Comparison of ENCODE assay signal across 28 mouse cellular contexts in genomic region chr10:111409497-111409896, GRCm38 (mm10).
DNase-seq lines count a peak whose midpoint lies in the region; ATAC-seq and TF ChIP-seq lines count a peak whose summit lies in the region.
"Had no signal": no experiment of that assay in that cellular context is flagged by ENCODE, and none has a peak within 500 bp of the region (broad histone marks: within the 10 kb centered on the region; RNA-seq: fewer than 3 reads in every experiment).

No protein-coding gene starts in this region.

- no peaks in the 10 kb centered on the region for H3K9me3 ChIP-seq in lung, embryonic 15.5 days
- no peaks in the 10 kb centered on the region; the same call in none of the 2 replicates for H3K9me3 ChIP-seq in ES-Bruce4 (replicated peaks; ENCODE audit: control insufficient read depth, insufficient read depth, low read length, poor library complexity, severe bottlenecking)
- H3K9me3 ChIP-seq: embryonic facial prominence, embryonic 13.5 days; embryonic facial prominence, embryonic 15.5 days; forebrain, embryonic 10.5 days; forebrain, embryonic 12.5 days had no signal

- no peak for TF ChIP-seq POLR2A in lung, adult 2 months (IDR thresholded peaks at IDR 0.05; ENCODE audit: borderline replicate concordance, extremely low read depth, low read depth, low read length)
- TF ChIP-seq POLR2A in ES-Bruce4 (IDR thresholded peaks at IDR 0.05; ENCODE audit: insufficient read depth, low read length): no peak

- no peaks in the 10 kb centered on the region for H3K27me3 ChIP-seq in lung, embryonic 15.5 days
- H3K27me3 ChIP-seq in ES-Bruce4 (ENCODE audit: control insufficient read depth, insufficient read depth, low read length, poor library complexity, severe bottlenecking): no peaks in the 10 kb centered on the region
- H3K27me3 ChIP-seq: CH12.LX; embryonic facial prominence, embryonic 13.5 days; embryonic facial prominence, embryonic 15.5 days; forebrain, embryonic 12.5 days; Patski had no signal

- 77% methylated on average over 5 of the region's 5 CpGs for WGBS in lung, embryonic 15.5 days
- WGBS in lung, adult 2 months: 78% methylated on average over 5 of the region's 5 CpGs

- no peak overlapping the region for H3K4me3 ChIP-seq in lung, embryonic 15.5 days
- H3K4me3 ChIP-seq in lung, adult 2 months (replicated peaks; ENCODE audit: extremely low read depth, low read depth, low read length): no peak overlapping the region
- no peak overlapping the region for H3K4me3 ChIP-seq in ES-Bruce4 (ENCODE audit: low read depth, low read length)
- H3K4me3 ChIP-seq: embryonic facial prominence, embryonic 13.5 days; embryonic facial prominence, embryonic 15.5 days; erythroblast, embryonic 14.5 days; forebrain, embryonic 10.5 days; forebrain, embryonic 12.5 days had no signal

- H3K36me3 ChIP-seq in lung, embryonic 15.5 days: no peaks in the 10 kb centered on the region
- H3K36me3 ChIP-seq in ES-Bruce4 (ENCODE audit: control insufficient read depth, insufficient read depth, low read length, poor library complexity, severe bottlenecking): no peaks in the 10 kb centered on the region
- H3K36me3 ChIP-seq: embryonic facial prominence, embryonic 13.5 days; embryonic facial prominence, embryonic 15.5 days; forebrain, embryonic 10.5 days; forebrain, embryonic 12.5 days; G1E had no signal

- no peak overlapping the region for H3K9ac ChIP-seq in lung, embryonic 15.5 days
- H3K9ac ChIP-seq in ES-Bruce4 (ENCODE audit: low read depth, poor library complexity, severe bottlenecking): no peak overlapping the region
- H3K9ac ChIP-seq: embryonic facial prominence, embryonic 13.5 days; embryonic facial prominence, embryonic 15.5 days; forebrain, embryonic 12.5 days had no signal

- DNase-seq in lung, adult 2 months: no peak
- peak; percentile 69 for DNase-seq in R1 (ENCODE audit: low read depth, low spot score)
- no peak for DNase-seq in kidney, adult 11 months
- no peak for DNase-seq in right cerebral cortex, postnatal 36 days (ENCODE audit: low spot score in 2 of 2)
- DNase-seq: adrenal gland, adult 8-10 months; adrenal gland, postnatal 14 days; adrenal gland, postnatal 36 days; B cell, adult 2 months; cerebellum, adult 11-12 months; cerebellum, adult 2 months; cerebellum, adult 9-10 months; cerebellum, postnatal 14 days; cerebellum, postnatal 36 days; embryo, embryonic 11 days had no signal

- H3K4me2 ChIP-seq in lung, embryonic 15.5 days: no peak overlapping the region
- H3K4me2 ChIP-seq: embryonic facial prominence, embryonic 13.5 days; embryonic facial prominence, embryonic 15.5 days; forebrain, embryonic 12.5 days had no signal

- H3K27ac ChIP-seq in lung, embryonic 15.5 days: peak overlapping the region; percentile 5; the same call in 1 of the 2 replicates
- H3K27ac ChIP-seq in ES-Bruce4 (ENCODE audit: insufficient read depth, low read length): peak overlapping the region; percentile 57; the same call in 1 of the 2 replicates
- H3K27ac ChIP-seq: embryonic facial prominence, embryonic 13.5 days; embryonic facial prominence, embryonic 15.5 days; forebrain, embryonic 10.5 days; forebrain, embryonic 12.5 days had no signal

- no peak for ATAC-seq in lung, embryonic 15.5 days (ENCODE audit: borderline replicate concordance, extremely low read depth, low FRiP score, low TSS enrichment)
- ATAC-seq: activated CD4-positive, CD25-positive, alpha-beta regulatory T cell, adult 4 months; CD4-positive, CD25-positive, alpha-beta regulatory T cell, adult 4 months; forebrain, embryonic 14.5 days; forebrain, embryonic 16.5 days; Patski had no signal

- TF ChIP-seq CTCF in lung, adult 2 months (IDR thresholded peaks at IDR 0.05; ENCODE audit: insufficient read depth, low read length): no peak
- TF ChIP-seq CTCF in ES-Bruce4 (IDR thresholded peaks at IDR 0.05; ENCODE audit: low read depth, low read length): no peak

- H3K4me1 ChIP-seq in lung, embryonic 15.5 days: peaks cover 6% of the 10 kb centered on the region; the same call in 1 of the 2 replicates
- H3K4me1 ChIP-seq in lung, adult 2 months (ENCODE audit: control insufficient read depth, insufficient read depth, low read length): no peaks in the 10 kb centered on the region
- H3K4me1 ChIP-seq in ES-Bruce4 (ENCODE audit: control insufficient read depth, insufficient read depth, low read length): peaks cover 8% of the 10 kb centered on the region
- H3K4me1 ChIP-seq: embryonic facial prominence, embryonic 13.5 days; embryonic facial prominence, embryonic 15.5 days; forebrain, embryonic 12.5 days had no signal

- TF ChIP-seq EP300 in ES-Bruce4 (IDR thresholded peaks at IDR 0.05; ENCODE audit: insufficient read depth, low read depth, low read length): 0 out of 2 replicates have a peak, but pooled peaks have one; percentile 64
